21 mouse cellular contexts compared by ENCODE assay signal in genomic region chr6:129512868-129513267, GRCm38 (mm10). TPM values are rescaled to one million over a fixed set of nuclear protein-coding genes. Genes with fewer than 3 reads are reported as not detected.
DNase-seq lines count a peak whose midpoint lies in the region; ATAC-seq and TF ChIP-seq lines count a peak whose summit lies in the region.
"Had no signal": no experiment of that assay in that cellular context is flagged by ENCODE, and none has a peak within 500 bp of the region (broad histone marks: within the 10 kb centered on the region; RNA-seq: fewer than 3 reads in every experiment).

No protein-coding gene starts in this region.

- peaks cover 12% of the 10 kb centered on the region; the same call in 1 of the 2 replicates for H3K4me1 ChIP-seq in kidney, embryonic 14.5 days (ENCODE audit: control insufficient read depth, insufficient read depth, low read length)
- peaks cover 22% of the 10 kb centered on the region for H3K4me1 ChIP-seq in intestine, embryonic 14.5 days (replicated peaks; ENCODE audit: control insufficient read depth, insufficient read depth, low read length)
- no peaks in the 10 kb centered on the region for H3K4me1 ChIP-seq in limb, embryonic 11.5 days (ENCODE audit: control insufficient read depth, insufficient read depth, low read length)
- no peaks in the 10 kb centered on the region; the same call in 1 of the 2 replicates for H3K4me1 ChIP-seq in stomach, postnatal 0 days (replicated peaks; ENCODE audit: control insufficient read depth, insufficient read depth)
- H3K4me1 ChIP-seq in hindbrain, embryonic 13.5 days (replicated peaks) = no peaks in the 10 kb centered on the region
- H3K4me1 ChIP-seq: forebrain, embryonic 13.5 days had no signal

- no peaks in the 10 kb centered on the region for H3K36me3 ChIP-seq in kidney, embryonic 14.5 days (ENCODE audit: control insufficient read depth, insufficient read depth, low read length)
- H3K36me3 ChIP-seq in intestine, embryonic 14.5 days (ENCODE audit: control insufficient read depth, insufficient read depth, low read length) = no peaks in the 10 kb centered on the region
- H3K36me3 ChIP-seq in limb, embryonic 11.5 days (ENCODE audit: control insufficient read depth, insufficient read depth, low read length) = no peaks in the 10 kb centered on the region
- H3K36me3 ChIP-seq in stomach, postnatal 0 days (ENCODE audit: control insufficient read depth, insufficient read depth, low read length) = no peaks in the 10 kb centered on the region
- H3K36me3 ChIP-seq in hindbrain, embryonic 13.5 days = no peaks in the 10 kb centered on the region
- H3K36me3 ChIP-seq: heart, embryonic 12.5 days; neural tube, embryonic 13.5 days had no signal

- H3K27ac ChIP-seq in kidney, embryonic 14.5 days (ENCODE audit: low read depth, low read length) = peak overlapping the region; percentile 33; the same call in 1 of the 2 replicates
- H3K27ac ChIP-seq in intestine, embryonic 14.5 days (ENCODE audit: low read depth) = peak overlapping the region; percentile 54
- no peak overlapping the region for H3K27ac ChIP-seq in limb, embryonic 11.5 days (replicated peaks; ENCODE audit: low read depth, low read length)
- H3K27ac ChIP-seq in stomach, postnatal 0 days (replicated peaks) = no peak overlapping the region
- no peak overlapping the region for H3K27ac ChIP-seq in hindbrain, embryonic 13.5 days
- H3K27ac ChIP-seq: forebrain, embryonic 13.5 days; neural tube, embryonic 13.5 days had no signal

- no peak for TF ChIP-seq EP300 in stomach, postnatal 0 days (optimal IDR thresholded peaks at IDR 0.05)

- no peak for TF ChIP-seq CTCF in stomach, postnatal 0 days (IDR thresholded peaks at IDR 0.05; ENCODE audit: low read depth)

- WGBS in kidney, embryonic 14.5 days = 40% methylated on average over 8 of the region's 8 CpGs
- WGBS in intestine, embryonic 14.5 days = 33% methylated on average over 8 of the region's 8 CpGs
- 10% methylated on average over 8 of the region's 8 CpGs for whole genome bisulfite sequencing in limb, embryonic 11.5 days
- 32% methylated on average over 8 of the region's 8 CpGs for WGBS in stomach, postnatal 0 days
- WGBS in hindbrain, embryonic 13.5 days = 82% methylated on average over 8 of the region's 8 CpGs

- no peak overlapping the region; the same call in 1 of the 2 replicates for H3K4me2 ChIP-seq in kidney, embryonic 14.5 days (replicated peaks; ENCODE audit: low read depth, low read length)
- H3K4me2 ChIP-seq in intestine, embryonic 14.5 days (ENCODE audit: low read length) = peak overlapping the region; percentile 15
- H3K4me2 ChIP-seq in limb, embryonic 11.5 days (ENCODE audit: low read depth, severe bottlenecking) = no peak overlapping the region
- no peak overlapping the region for H3K4me2 ChIP-seq in stomach, postnatal 0 days (replicated peaks; ENCODE audit: low read depth)
- no peak overlapping the region for H3K4me2 ChIP-seq in hindbrain, embryonic 13.5 days
- H3K4me2 ChIP-seq: forebrain, embryonic 13.5 days; heart, embryonic 12.5 days; neural tube, embryonic 13.5 days had no signal

- H3K4me3 ChIP-seq in kidney, embryonic 14.5 days (ENCODE audit: low read length) = no peak overlapping the region
- no peak overlapping the region for H3K4me3 ChIP-seq in intestine, embryonic 14.5 days (ENCODE audit: low read depth, low read length)
- no peak overlapping the region for H3K4me3 ChIP-seq in limb, embryonic 11.5 days (ENCODE audit: low read depth, low read length)
- no peak overlapping the region for H3K4me3 ChIP-seq in stomach, postnatal 0 days (ENCODE audit: low read depth, low read length)
- H3K4me3 ChIP-seq in hindbrain, embryonic 13.5 days = no peak overlapping the region
- H3K4me3 ChIP-seq: forebrain, embryonic 13.5 days; heart, embryonic 12.5 days; neural tube, embryonic 13.5 days had no signal

- H3K9ac ChIP-seq in kidney, embryonic 14.5 days (ENCODE audit: low read depth, low read length) = 0 out of 2 replicates have a peak overlapping the region, but pooled peaks have one; percentile 19
- H3K9ac ChIP-seq in intestine, embryonic 14.5 days (ENCODE audit: low read length) = no peak overlapping the region
- H3K9ac ChIP-seq in limb, embryonic 11.5 days (ENCODE audit: low read length) = no peak overlapping the region
- H3K9ac ChIP-seq in stomach, postnatal 0 days (ENCODE audit: low read length) = no peak overlapping the region
- no peak overlapping the region for H3K9ac ChIP-seq in hindbrain, embryonic 13.5 days
- H3K9ac ChIP-seq: forebrain, embryonic 13.5 days; heart, embryonic 12.5 days; neural tube, embryonic 13.5 days had no signal

- no peak for DNase-seq in kidney, adult 9 months
- DNase-seq in intestine, embryonic 14.5 days (ENCODE audit: low spot score) = peak; percentile 59
- peak; percentile 70 for DNase-seq in limb, embryonic 11.5 days (ENCODE audit: low spot score)
- no peak for DNase-seq in stomach, postnatal 0 days (ENCODE audit: low spot score)
- no peak for DNase-seq in layer of hippocampus, postnatal 36 days
- DNase-seq: B cell, adult 2 months; cerebellum, adult 11 months; cerebellum, postnatal 36 days; lung, adult 2 months; thymus, postnatal 36 days had no signal

- H3K9me3 ChIP-seq in kidney, embryonic 14.5 days (ENCODE audit: control insufficient read depth, low read length) = no peaks in the 10 kb centered on the region
- no peaks in the 10 kb centered on the region for H3K9me3 ChIP-seq in intestine, embryonic 14.5 days (ENCODE audit: control insufficient read depth, low read length)
- no peaks in the 10 kb centered on the region for H3K9me3 ChIP-seq in limb, embryonic 11.5 days (ENCODE audit: control insufficient read depth, low read length)
- H3K9me3 ChIP-seq in stomach, postnatal 0 days (ENCODE audit: control insufficient read depth, low read length) = no peaks in the 10 kb centered on the region
- H3K9me3 ChIP-seq in hindbrain, embryonic 13.5 days = no peaks in the 10 kb centered on the region
- H3K9me3 ChIP-seq: forebrain, embryonic 13.5 days; heart, embryonic 12.5 days; neural tube, embryonic 13.5 days had no signal

- no peaks in the 10 kb centered on the region for H3K27me3 ChIP-seq in kidney, embryonic 14.5 days (ENCODE audit: control insufficient read depth, insufficient read depth, low read length)
- H3K27me3 ChIP-seq in intestine, embryonic 14.5 days (replicated peaks; ENCODE audit: control insufficient read depth, insufficient read depth, low read length) = no peaks in the 10 kb centered on the region
- H3K27me3 ChIP-seq in limb, embryonic 11.5 days (ENCODE audit: control insufficient read depth, insufficient read depth, low read length) = no peaks in the 10 kb centered on the region
- H3K27me3 ChIP-seq in stomach, postnatal 0 days (ENCODE audit: control insufficient read depth, insufficient read depth, low read length) = no peaks in the 10 kb centered on the region
- H3K27me3 ChIP-seq in hindbrain, embryonic 13.5 days = no peaks in the 10 kb centered on the region
- H3K27me3 ChIP-seq: forebrain, embryonic 13.5 days; heart, embryonic 12.5 days; neural tube, embryonic 13.5 days had no signal

- no peak for ATAC-seq in kidney, embryonic 14.5 days (ENCODE audit: low FRiP score, low TSS enrichment)
- ATAC-seq in intestine, embryonic 14.5 days (replicated peaks; ENCODE audit: low FRiP score, low TSS enrichment, low read depth) = 0 out of 2 replicates have a peak, but pooled peaks have one; percentile 36
- ATAC-seq in limb, embryonic 11.5 days (ENCODE audit: insufficient number of reproducible peaks, low FRiP score, low TSS enrichment, low read depth) = peak; percentile 55; the same call in 1 of the 2 replicates
- ATAC-seq in stomach, postnatal 0 days (ENCODE audit: low FRiP score, low TSS enrichment) = peak; percentile 38
- no peak for ATAC-seq in hindbrain, embryonic 13.5 days (ENCODE audit: low FRiP score)
- ATAC-seq: forebrain, embryonic 13.5 days; midbrain, embryonic 16.5 days; Patski had no signal

RNA-seq across cellular contexts. Expression of gene Tmem52b, which starts 0.5 kb away (rescaled TPM):
- polyA plus RNA-seq in kidney, embryonic 14.5 days (2014; fragmentation: Nextera tagmentation; extraction: Ambion mirVana) = 24.0 and 38.3 TPM in 2 replicates
- polyA plus RNA-seq in intestine, embryonic 14.5 days (2014; fragmentation: Nextera tagmentation; extraction: Ambion mirVana) = 0.23 TPM in 2 replicates
- polyA plus RNA-seq in limb, embryonic 11.5 days (2014; fragmentation: Nextera tagmentation; extraction: Ambion mirVana) = not detected in 2 replicates
- polyA plus RNA-seq in stomach, postnatal 0 days (2015; fragmentation: Nextera tagmentation; extraction: Ambion mirVana) = 0.04 and 0.11 TPM in 2 replicates
- not detected for total RNA-seq in layer of hippocampus, postnatal 36 days (2021)
- not detected in 2 replicates for polyA plus RNA-seq in hindbrain, embryonic 13.5 days (2015; fragmentation: Nextera tagmentation; extraction: Ambion mirVana)
- total RNA-seq: hematopoietic stem cell, adult 5-6 weeks; left cerebral cortex, adult 18-20 months; liver, adult 2 months; megakaryocyte, adult 5-6 weeks had no signal
- polyA plus RNA-seq: forebrain, embryonic 13.5 days; heart, embryonic 12.5 days; liver, adult 2 months; midbrain, embryonic 16.5 days had no signal

RNA-seq across cellular contexts. Expression of gene Olr1, which starts 5.9 kb away (rescaled TPM):
- not detected in 2 replicates for polyA plus RNA-seq in kidney, embryonic 14.5 days (2014; fragmentation: Nextera tagmentation; extraction: Ambion mirVana)
- 0.16 TPM in 1 of 2 replicates, not detected in the other for polyA plus RNA-seq in intestine, embryonic 14.5 days (2014; fragmentation: Nextera tagmentation; extraction: Ambion mirVana)
- 0.38 TPM in 1 of 2 replicates, not detected in the other for polyA plus RNA-seq in limb, embryonic 11.5 days (2014; fragmentation: Nextera tagmentation; extraction: Ambion mirVana)
- 0.08 and 0.22 TPM in 2 replicates for polyA plus RNA-seq in stomach, postnatal 0 days (2015; fragmentation: Nextera tagmentation; extraction: Ambion mirVana)
- total RNA-seq in layer of hippocampus, postnatal 36 days (2021) = not detected
- polyA plus RNA-seq in hindbrain, embryonic 13.5 days (2015; fragmentation: Nextera tagmentation; extraction: Ambion mirVana) = not detected in 2 replicates
- total RNA-seq: left cerebral cortex, adult 18-20 months; liver, adult 2 months had no signal
- polyA plus RNA-seq: forebrain, embryonic 13.5 days; liver, adult 2 months; midbrain, embryonic 16.5 days; Patski had no signal

RNA-seq across cellular contexts. Expression of gene Gabarapl1, which starts 20.1 kb away (rescaled TPM):
- 16.7 and 22.4 TPM in 2 replicates for polyA plus RNA-seq in kidney, embryonic 14.5 days (2014; fragmentation: Nextera tagmentation; extraction: Ambion mirVana)
- polyA plus RNA-seq in intestine, embryonic 14.5 days (2014; fragmentation: Nextera tagmentation; extraction: Ambion mirVana) = 15.8 and 16.5 TPM in 2 replicates
- 11.7 and 12.2 TPM in 2 replicates for polyA plus RNA-seq in limb, embryonic 11.5 days (2014; fragmentation: Nextera tagmentation; extraction: Ambion mirVana)
- polyA plus RNA-seq in stomach, postnatal 0 days (2015; fragmentation: Nextera tagmentation; extraction: Ambion mirVana) = 45.7 and 46.8 TPM in 2 replicates
- total RNA-seq in layer of hippocampus, postnatal 36 days (2021) = 100 to 1,000 TPM; 613 to 662 TPM
- 175 and 180 TPM in 2 replicates for polyA plus RNA-seq in hindbrain, embryonic 13.5 days (2015; fragmentation: Nextera tagmentation; extraction: Ambion mirVana)

Comparison
In these comparisons a context has a peak if more than half of its experiments do, and no peak if none do; other contexts are left out.
1. ATAC-seq: peak in intestine, embryonic 14.5 days (single experiment), limb, embryonic 11.5 days (single experiment) and stomach, postnatal 0 days (single experiment); none in kidney, embryonic 14.5 days (single experiment) and hindbrain, embryonic 13.5 days (single experiment).
2. H3K27ac ChIP-seq: peak in kidney, embryonic 14.5 days (single experiment) and intestine, embryonic 14.5 days (single experiment); none in limb, embryonic 11.5 days (single experiment), stomach, postnatal 0 days (single experiment) and hindbrain, embryonic 13.5 days (single experiment).
3. DNase-seq: peak in intestine, embryonic 14.5 days (single experiment) and limb, embryonic 11.5 days (single experiment); none in kidney, adult 9 months (single experiment), stomach, postnatal 0 days (single experiment) and layer of hippocampus, postnatal 36 days (0 of 2).
4. RNA of gene Tmem52b, which starts 0.5 kb away (polyA plus RNA-seq): 24.0 to 38.3 TPM in kidney, embryonic 14.5 days; 0.23 TPM in intestine, embryonic 14.5 days, 0.04 to 0.11 TPM in stomach, postnatal 0 days, not detected in limb, embryonic 11.5 days and not detected in hindbrain, embryonic 13.5 days; every median in the first group is over 10 times any median in the second.